Mouse (Mus musculus) embryonic facial prominence, embryonic 13.5 days (tissue): ENCODE measurements around the gene Spaca3. TPM values are rescaled to one million over a fixed set of nuclear protein-coding genes. Genes with fewer than 3 reads are reported as not detected.

ENCODE experiments used
- ATAC-seq: fragments of 200-750 bp; cut with Nextera tagmentation; 2 replicates; pipeline ENCODE4 v1.8.0; 2017; ENCODE audit warnings: low read depth; ENCODE audit not compliant: insufficient number of reproducible peaks, insufficient read depth, low FRiP score, low TSS enrichment
- H3K27ac ChIP-seq: fragments of 300-500 bp; sonication (generic); 2 replicates; pipeline ENCODE4 v1.5.1; 2015; ENCODE audit warnings: moderate library complexity, mild to moderate bottlenecking, inconsistent platforms
- H3K27me3 ChIP-seq: fragments of 300-500 bp; sonication (generic); 2 replicates; pipeline ENCODE4 v1.6.1; 2015; ENCODE audit warnings: mild to moderate bottlenecking, inconsistent platforms
- H3K36me3 ChIP-seq: fragments of 300-500 bp; sonication (generic); 2 replicates; pipeline ENCODE4 v1.6.1; 2015; ENCODE audit warnings: mild to moderate bottlenecking, inconsistent platforms
- H3K4me1 ChIP-seq: fragments of 300-500 bp; sonication (generic); 2 replicates; pipeline ENCODE4 v1.6.1; 2015; ENCODE audit warnings: inconsistent platforms
- H3K4me2 ChIP-seq: fragments of 300-500 bp; sonication (generic); 2 replicates; pipeline ENCODE4 v1.6.1; 2015; ENCODE audit warnings: moderate library complexity, mild to moderate bottlenecking, inconsistent platforms
- H3K4me3 ChIP-seq: fragments of 300-500 bp; sonication (generic); 2 replicates; pipeline ENCODE4 v1.5.1; 2015; ENCODE audit warnings: mild to moderate bottlenecking, inconsistent platforms
- H3K9ac ChIP-seq: fragments of 300-500 bp; sonication (generic); 2 replicates; pipeline ENCODE4 v1.6.1; 2015; ENCODE audit warnings: mild to moderate bottlenecking, inconsistent platforms
- H3K9me3 ChIP-seq: fragments of 300-500 bp; sonication (generic); 2 replicates; pipeline ENCODE4 v1.6.1; 2016; ENCODE audit warnings: inconsistent platforms
- WGBS: fragments of 180-500 bp; shearing (Covaris S2); methylation state at CpG from one replicate; pipeline ENCODE4 v1.1.7; 2015; ENCODE audit warnings: mixed read lengths; 5-methylcytosine and 5-hydroxymethylcytosine counted together
- polyA plus RNA-seq: library from polyadenylated mRNA; unstranded; fragments of >200 nt; fragmentation: Nextera tagmentation; extraction: Ambion mirVana; gene quantifications from 2 replicates; pipeline ENCODE4 v1.2.1, GENCODE M21; 2015

The Spaca3 gene
- polyA plus RNA-seq, 1 experiment from 2014 or later, result not detected

- 66% methylated on average over 4 of the region's 4 CpGs for WGBS
- Histone ChIP-seq H3K36me3 (no peaks in the 10 kb centered on the region), H3K27me3 (no peaks in the 10 kb centered on the region), H3K4me2 (no peak overlapping the region), H3K9me3 (no peaks in the 10 kb centered on the region), H3K4me3 (no peak overlapping the region), H3K4me1 (no peaks in the 10 kb centered on the region), H3K9ac (no peak overlapping the region), H3K27ac (no peak overlapping the region)
- no peak for ATAC-seq
These were observed 22.3 kb upstream of the Spaca3 start for GRCm38 (mm10) chr11:80835841-80836240.

GRCm38 (mm10) chr11:80838724-80839123 is 19.4 kb upstream of the Spaca3 start:
- ATAC-seq, result no peak
- WGBS, result 71% methylated on average over 1 of the region's 1 CpGs
- H3K27ac ChIP-seq, result no peak overlapping the region
- H3K4me3 ChIP-seq, result no peak overlapping the region
- H3K4me1 ChIP-seq, result no peaks in the 10 kb centered on the region
- H3K4me2 ChIP-seq, result no peak overlapping the region
- H3K36me3 ChIP-seq, result no peaks in the 10 kb centered on the region
- H3K9me3 ChIP-seq, result no peaks in the 10 kb centered on the region
- H3K9ac ChIP-seq, result no peak overlapping the region
- H3K27me3 ChIP-seq, result no peaks in the 10 kb centered on the region

DNA sequence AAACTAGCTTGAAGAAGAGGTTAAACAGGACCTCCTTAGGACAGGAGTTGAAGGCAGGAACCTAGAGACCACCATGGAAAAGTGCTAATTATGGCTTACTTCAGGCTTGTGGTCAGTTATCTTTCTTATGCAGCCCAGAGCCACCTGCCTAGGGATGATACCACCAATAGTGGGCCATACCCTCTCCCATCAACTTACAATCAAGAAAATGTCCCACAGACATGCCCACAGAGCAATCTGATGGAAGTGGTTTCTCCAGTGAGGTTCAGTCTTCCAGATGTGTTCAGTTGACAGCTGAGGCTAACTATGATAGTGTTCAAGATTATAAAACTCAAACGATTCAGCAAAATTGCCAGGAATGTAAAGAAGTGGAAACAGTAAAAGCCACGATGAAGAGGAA is 14.7 kb upstream of the Spaca3 start:
- H3K27ac ChIP-seq, result no peak overlapping the region
- H3K4me3 ChIP-seq, result no peak overlapping the region
- 66% methylated on average over 2 of the region's 2 CpGs for WGBS
- no peak for ATAC-seq
- H3K4me2 ChIP-seq, result no peak overlapping the region
- no peaks in the 10 kb centered on the region for H3K9me3 ChIP-seq
- H3K36me3 ChIP-seq, result no peaks in the 10 kb centered on the region
- no peak overlapping the region for H3K9ac ChIP-seq
- H3K4me1 ChIP-seq, result no peaks in the 10 kb centered on the region
- H3K27me3 ChIP-seq, result 0 out of 2 replicates have a peak, but pooled peaks cover 4% of the 10 kb centered on the region

DNA sequence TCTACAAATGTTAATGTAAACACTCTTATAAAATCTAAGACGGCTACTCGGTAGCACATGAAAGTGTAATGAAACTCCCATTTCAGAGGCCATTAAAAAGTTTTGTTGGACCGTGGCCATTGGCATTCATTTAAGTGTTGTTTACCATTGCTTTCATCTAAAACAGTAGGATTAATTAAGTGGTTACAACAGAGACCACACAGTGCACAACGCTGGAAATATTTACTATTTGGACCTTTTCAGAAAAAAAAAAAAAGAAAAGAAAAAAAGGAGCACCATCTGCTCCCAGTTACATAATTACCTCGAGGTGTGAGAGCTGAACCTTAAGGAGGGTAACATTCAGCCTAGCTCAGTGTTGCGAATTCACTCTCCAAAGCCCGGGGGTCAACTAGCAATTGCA is 12.7 kb upstream of the Spaca3 start:
- H3K4me1 ChIP-seq, result no peaks in the 10 kb centered on the region
- no peak overlapping the region for H3K4me3 ChIP-seq
- 42% methylated on average over 7 of the region's 7 CpGs for WGBS
- no peaks in the 10 kb centered on the region for H3K9me3 ChIP-seq
- ATAC-seq, result no peak
- H3K27me3 ChIP-seq, result 0 out of 2 replicates have a peak, but pooled peaks cover 4% of the 10 kb centered on the region
- H3K36me3 ChIP-seq, result no peaks in the 10 kb centered on the region
- no peak overlapping the region for H3K9ac ChIP-seq
- H3K27ac ChIP-seq, result no peak overlapping the region
- no peak overlapping the region for H3K4me2 ChIP-seq

GRCm38 (mm10) chr11:80846115-80846514 is 12.1 kb upstream of the Spaca3 start:
- H3K4me3 ChIP-seq, result no peak overlapping the region
- H3K27me3 ChIP-seq, result 0 out of 2 replicates have a peak, but pooled peaks cover 4% of the 10 kb centered on the region
- no peaks in the 10 kb centered on the region for H3K9me3 ChIP-seq
- H3K4me2 ChIP-seq, result no peak overlapping the region
- no peak overlapping the region for H3K9ac ChIP-seq
- H3K4me1 ChIP-seq, result no peaks in the 10 kb centered on the region
- no peak for ATAC-seq
- H3K36me3 ChIP-seq, result no peaks in the 10 kb centered on the region
- 31% methylated on average over 3 of the region's 3 CpGs for WGBS
- H3K27ac ChIP-seq, result no peak overlapping the region

DNA sequence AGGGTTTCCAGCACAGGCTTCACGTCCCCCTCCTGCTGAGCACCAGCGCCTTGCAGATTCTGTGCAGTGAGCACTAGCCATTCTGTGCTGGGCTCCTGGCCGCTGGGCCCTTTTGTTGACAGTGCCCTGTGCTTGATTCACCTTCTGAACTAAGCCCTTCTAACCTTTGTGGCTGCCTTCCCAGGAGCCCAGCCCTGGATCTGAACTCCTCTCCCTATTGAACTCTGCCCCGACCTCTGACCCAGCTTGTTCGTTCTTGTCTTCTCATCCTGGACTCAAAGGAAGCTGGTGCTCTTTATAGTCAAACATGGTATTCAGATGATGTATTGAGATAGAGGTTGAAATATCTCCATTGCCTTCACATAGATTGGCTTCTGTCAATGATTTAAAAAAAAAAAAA is 10.0 kb upstream of the Spaca3 start:
- no peak overlapping the region for H3K9ac ChIP-seq
- ATAC-seq, result no peak
- WGBS, result 49% methylated on average over 5 of the region's 5 CpGs
- no peaks in the 10 kb centered on the region for H3K4me1 ChIP-seq
- 0 out of 2 replicates have a peak, but pooled peaks cover 4% of the 10 kb centered on the region for H3K27me3 ChIP-seq
- no peak overlapping the region for H3K4me3 ChIP-seq
- no peak overlapping the region for H3K27ac ChIP-seq
- H3K9me3 ChIP-seq, result no peaks in the 10 kb centered on the region
- H3K36me3 ChIP-seq, result no peaks in the 10 kb centered on the region
- H3K4me2 ChIP-seq, result no peak overlapping the region

- Histone ChIP-seq H3K27ac (no peak overlapping the region), H3K9me3 (no peaks in the 10 kb centered on the region), H3K27me3 (0 out of 2 replicates have a peak, but pooled peaks cover 4% of the 10 kb centered on the region), H3K4me2 (no peak overlapping the region), H3K4me1 (no peaks in the 10 kb centered on the region), H3K4me3 (no peak overlapping the region), H3K36me3 (no peaks in the 10 kb centered on the region), H3K9ac (no peak overlapping the region)
- 46% methylated on average over 5 of the region's 5 CpGs for WGBS
- no peak for ATAC-seq
These were observed 6.3 kb upstream of the Spaca3 start for GRCm38 (mm10) chr11:80851859-80852258.

DNA sequence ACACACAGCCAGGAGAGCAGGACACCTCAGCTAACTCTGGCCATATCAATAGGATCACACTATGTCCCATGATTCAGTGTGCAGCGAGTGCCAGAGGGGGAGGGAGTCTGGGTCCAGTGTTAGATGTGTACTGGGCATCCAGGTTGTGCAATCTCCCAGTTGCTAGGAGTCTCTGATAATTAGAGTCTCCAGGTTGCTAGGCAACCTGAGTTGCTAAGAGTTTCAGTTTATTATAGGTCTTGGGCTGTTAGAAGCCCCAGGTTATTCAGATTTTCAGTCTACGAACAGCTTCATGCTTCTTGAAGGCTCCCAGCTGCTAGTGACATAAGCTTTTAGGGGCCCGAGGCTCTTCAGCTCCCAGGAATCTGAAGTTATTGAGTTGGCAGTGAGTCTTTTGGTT is 5.2 kb upstream of the Spaca3 start:
- no peaks in the 10 kb centered on the region for H3K9me3 ChIP-seq
- ATAC-seq, result no peak
- no peaks in the 10 kb centered on the region for H3K36me3 ChIP-seq
- H3K4me2 ChIP-seq, result no peak overlapping the region
- H3K9ac ChIP-seq, result no peak overlapping the region
- H3K27ac ChIP-seq, result no peak overlapping the region
- 0 out of 2 replicates have a peak, but pooled peaks cover 2% of the 10 kb centered on the region for H3K27me3 ChIP-seq
- WGBS, result 64% methylated on average over 3 of the region's 3 CpGs
- no peaks in the 10 kb centered on the region for H3K4me1 ChIP-seq
- H3K4me3 ChIP-seq, result no peak overlapping the region

- WGBS, result 86% methylated on average over 11 of the region's 11 CpGs
- Histone ChIP-seq H3K4me1 (no peaks in the 10 kb centered on the region), H3K9me3 (no peaks in the 10 kb centered on the region), H3K36me3 (no peaks in the 10 kb centered on the region), H3K9ac (no peak overlapping the region), H3K27ac (no peak overlapping the region), H3K27me3 (no peaks in the 10 kb centered on the region), H3K4me3 (no peak overlapping the region), H3K4me2 (no peak overlapping the region)
- no peak for ATAC-seq
These were observed 3.7 kb upstream of the Spaca3 start for GRCm38 (mm10) chr11:80854430-80854829.

DNA sequence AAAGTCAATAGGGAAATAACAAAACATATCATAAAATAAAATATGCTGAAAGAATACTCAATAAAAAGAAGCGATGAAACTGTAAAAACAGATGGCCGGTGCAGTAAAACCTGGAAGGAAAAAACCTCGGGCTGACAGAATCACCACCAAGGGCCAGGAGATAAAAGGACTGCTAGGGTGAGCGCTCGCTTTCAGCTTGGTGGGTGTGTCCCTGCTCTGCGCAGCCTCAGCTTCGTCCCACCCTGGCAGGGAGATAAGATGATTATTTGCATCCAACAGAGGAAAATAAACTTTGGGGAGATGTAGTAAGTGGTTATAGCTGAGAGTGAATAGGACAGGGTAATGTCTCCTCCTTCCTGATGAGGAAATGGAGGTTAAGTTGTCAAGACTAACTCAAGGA is 3.3 kb upstream of the Spaca3 start:
- Histone ChIP-seq H3K4me2 (no peak overlapping the region), H3K27me3 (no peaks in the 10 kb centered on the region; the same call in 1 of the 2 replicates), H3K9me3 (no peaks in the 10 kb centered on the region), H3K9ac (no peak overlapping the region), H3K4me1 (no peaks in the 10 kb centered on the region), H3K4me3 (no peak overlapping the region), H3K36me3 (no peaks in the 10 kb centered on the region), H3K27ac (no peak overlapping the region)
- 72% methylated on average over 7 of the region's 7 CpGs for WGBS
- ATAC-seq, result no peak

DNA sequence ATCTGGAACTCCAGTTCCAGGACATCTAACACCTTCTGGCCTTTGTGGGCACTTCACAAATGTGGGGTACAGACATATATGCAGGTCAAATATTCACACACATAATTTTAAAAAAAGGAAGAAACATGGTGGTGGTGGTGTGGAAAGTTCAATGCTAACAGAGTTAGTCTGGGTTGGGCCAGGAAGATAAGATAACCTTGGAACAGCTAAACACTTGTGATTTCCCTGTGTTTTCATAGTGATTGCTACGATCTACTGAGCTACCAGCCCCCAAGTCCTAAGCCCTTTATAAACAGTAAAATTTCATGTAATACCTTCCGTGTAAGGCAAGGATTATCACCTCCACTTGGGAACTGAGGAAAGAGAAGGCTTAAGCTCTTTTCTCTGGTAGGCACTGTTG is 1.3 kb upstream of the Spaca3 start:
- Histone ChIP-seq H3K9ac (no peak overlapping the region), H3K9me3 (no peaks in the 10 kb centered on the region), H3K4me1 (no peaks in the 10 kb centered on the region), H3K4me2 (no peak overlapping the region), H3K4me3 (no peak overlapping the region), H3K27ac (no peak overlapping the region), H3K36me3 (no peaks in the 10 kb centered on the region), H3K27me3 (no peaks in the 10 kb centered on the region; the same call in 1 of the 2 replicates)
- WGBS, result 88% methylated on average over 2 of the region's 2 CpGs
- no peak for ATAC-seq

DNA sequence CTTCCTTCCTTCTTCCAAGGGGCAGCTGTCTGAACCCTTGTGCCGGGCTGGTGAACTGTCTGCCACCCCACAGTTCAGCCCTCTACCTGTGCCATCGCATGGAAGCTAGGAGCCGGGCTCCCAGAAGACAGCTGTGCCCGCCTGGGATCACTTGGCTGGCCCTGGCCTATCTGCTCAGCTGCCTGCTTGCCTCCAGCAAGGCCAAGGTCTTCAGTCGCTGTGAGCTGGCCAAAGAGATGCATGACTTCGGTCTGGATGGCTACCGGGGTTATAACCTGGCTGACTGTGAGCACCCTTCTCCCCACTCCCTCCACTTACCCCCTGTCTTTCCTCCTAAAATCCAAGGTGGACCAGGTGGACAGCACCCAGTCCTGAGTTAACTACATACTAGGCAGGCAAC is 4.8 kb downstream of the Spaca3 start:
- H3K27ac ChIP-seq, result no peak overlapping the region
- H3K4me3 ChIP-seq, result no peak overlapping the region
- no peaks in the 10 kb centered on the region for H3K36me3 ChIP-seq
- no peaks in the 10 kb centered on the region for H3K9me3 ChIP-seq
- WGBS, result 93% methylated on average over 7 of the region's 7 CpGs
- ATAC-seq, result no peak
- H3K4me1 ChIP-seq, result no peaks in the 10 kb centered on the region
- no peaks in the 10 kb centered on the region; the same call in 1 of the 2 replicates for H3K27me3 ChIP-seq
- H3K9ac ChIP-seq, result no peak overlapping the region
- H3K4me2 ChIP-seq, result no peak overlapping the region

GRCm38 (mm10) chr11:80868039-80868438 is 9.9 kb downstream of the Spaca3 start:
- WGBS, result 82% methylated on average over 1 of the region's 1 CpGs
- Histone ChIP-seq H3K4me2 (no peak overlapping the region), H3K36me3 (no peaks in the 10 kb centered on the region), H3K9ac (no peak overlapping the region), H3K4me1 (no peaks in the 10 kb centered on the region), H3K9me3 (no peaks in the 10 kb centered on the region), H3K27ac (no peak overlapping the region), H3K27me3 (no peaks in the 10 kb centered on the region), H3K4me3 (no peak overlapping the region)
- ATAC-seq, result no peak
